Mouse (Mus musculus) CH12.LX (cell line): ENCODE data around the gene Uqcr10. TPM values are rescaled to one million over a fixed set of nuclear protein-coding genes. Genes with fewer than 3 reads are reported as not detected.

Experiments used
- DNase-seq: peaks from one replicate; pipeline ENCODE4 v3.0.0-alpha.2; 2013; ENCODE audit errors: extremely low read depth
- H3K27ac ChIP-seq: 2 replicates; pipeline ENCODE4 v1.5.1; 2012; ENCODE audit warnings: low read depth, mild to moderate bottlenecking, control low read depth, moderate library complexity; ENCODE audit not compliant: insufficient read depth
- H3K27me3 ChIP-seq: replicated peaks from 2 replicates; pipeline ENCODE3; 2012; ENCODE audit warnings: inconsistent platforms
- H3K36me3 ChIP-seq, 2 experiments: replicated peaks in 1 of 2; 2 replicates each; pipeline versions ENCODE3 to v1.6.1; 2012; ENCODE audit warnings: inconsistent platforms in 1 of 2, low read length in 1 of 2, mild to moderate bottlenecking in 1 of 2, mixed read lengths in 1 of 2, moderate library complexity in 1 of 2; ENCODE audit not compliant: control insufficient read depth in 1 of 2, insufficient read depth in 1 of 2
- H3K4me1 ChIP-seq, 2 experiments: 2 replicates each; pipeline ENCODE4 v1.6.1; 2012; ENCODE audit warnings: inconsistent platforms in 1 of 2, moderate library complexity in 1 of 2; ENCODE audit not compliant: insufficient read depth in 2 of 2, control insufficient read depth in 1 of 2
- H3K4me2 ChIP-seq: 2 replicates; pipeline ENCODE4 v1.6.1; 2012; ENCODE audit warnings: low read depth, mild to moderate bottlenecking, control low read depth; ENCODE audit not compliant: poor library complexity, insufficient read depth, severe bottlenecking
- H3K4me3 ChIP-seq, 3 experiments: fragments of 150-350 bp in 1 of 3; sonication (generic) in 1 of 3; replicated peaks in 1 of 3; 2 replicates each; pipeline versions ENCODE3 to v1.5.1; 2011 to 2012; ENCODE audit warnings: low read depth in 2 of 3, low read length in 2 of 3, mild to moderate bottlenecking in 2 of 3, moderate library complexity in 2 of 3, control low read depth in 1 of 3, improper control_type of control experiment in 1 of 3, inconsistent platforms in 1 of 3, mixed read lengths in 1 of 3; ENCODE audit not compliant: poor library complexity in 1 of 3
- H3K79me2 ChIP-seq: replicated peaks from 2 replicates; pipeline ENCODE4 v1.6.1; 2012; ENCODE audit warnings: mild to moderate bottlenecking, moderate library complexity; ENCODE audit not compliant: control insufficient read depth, poor library complexity, insufficient read depth, severe bottlenecking; ENCODE audit errors: extremely low read depth
- H3K9ac ChIP-seq: 2 replicates; pipeline ENCODE4 v1.6.1; 2012; ENCODE audit warnings: low read depth, mild to moderate bottlenecking, control low read depth, moderate library complexity; ENCODE audit not compliant: insufficient read depth
- H3K9me3 ChIP-seq: replicated peaks from 2 replicates; pipeline ENCODE3; 2012; ENCODE audit warnings: low read length, inconsistent platforms, mixed read lengths
- CHD2 ChIP-seq: IDR thresholded peaks from 2 replicates; pipeline ENCODE4 v1.6.1; 2011; ENCODE audit warnings: low read length, improper control_type of control experiment
- CTCF ChIP-seq, 2 experiments: IDR thresholded peaks in 1 of 2; conservative IDR thresholded peaks in 1 of 2; 2 replicates each; pipeline ENCODE4 v1.5.1; 2011 to 2012; ENCODE audit warnings: low read depth in 2 of 2, low read length in 2 of 2, improper control_type of control experiment in 1 of 2, inconsistent platforms in 1 of 2, mild to moderate bottlenecking in 1 of 2, moderate library complexity in 1 of 2
- E2F4 ChIP-seq: IDR thresholded peaks from 2 replicates; pipeline ENCODE4 v1.6.1; 2011; ENCODE audit warnings: low read depth, low read length, improper control_type of control experiment; ENCODE audit not compliant: insufficient replicate concordance
- ELF1 ChIP-seq: IDR thresholded peaks from 2 replicates; pipeline ENCODE4 v1.6.1; 2014; ENCODE audit warnings: low read depth, mild to moderate bottlenecking, inconsistent platforms, low read length, improper control_type of control experiment
- HCFC1 ChIP-seq: IDR thresholded peaks from 2 replicates; pipeline ENCODE4 v1.6.1; 2012; ENCODE audit warnings: low read depth, mild to moderate bottlenecking, inconsistent platforms, low read length, improper control_type of control experiment
- IRF4 ChIP-seq: IDR thresholded peaks from 2 replicates; pipeline ENCODE4 v1.6.1; 2014; ENCODE audit warnings: low read depth, mild to moderate bottlenecking, inconsistent platforms, low read length, improper control_type of control experiment
- JUN ChIP-seq: IDR thresholded peaks from 2 replicates; pipeline ENCODE4 v1.6.1; 2011; ENCODE audit warnings: low read depth, mild to moderate bottlenecking, low read length, improper control_type of control experiment, moderate library complexity; ENCODE audit not compliant: insufficient read depth
- JUND ChIP-seq: conservative IDR thresholded peaks from 2 replicates; pipeline ENCODE4 v1.6.1; 2011; ENCODE audit warnings: low read depth, low read length, improper control_type of control experiment
- MAZ ChIP-seq: IDR thresholded peaks from 2 replicates; pipeline ENCODE4 v1.6.1; 2012; ENCODE audit warnings: low read depth, mild to moderate bottlenecking, inconsistent platforms, low read length, improper control_type of control experiment, moderate library complexity
- MXI1 ChIP-seq: IDR thresholded peaks from 2 replicates; pipeline ENCODE4 v1.6.1; 2011; ENCODE audit warnings: mild to moderate bottlenecking, low read depth, low read length, improper control_type of control experiment
- NELFE ChIP-seq: IDR thresholded peaks from 2 replicates; pipeline ENCODE4 v1.6.1; 2011; ENCODE audit warnings: low read depth, low read length, improper control_type of control experiment
- NRF1 ChIP-seq: IDR thresholded peaks from 2 replicates; pipeline ENCODE4 v1.6.1; 2014; ENCODE audit warnings: low read depth, mild to moderate bottlenecking, inconsistent platforms, low read length, improper control_type of control experiment, moderate library complexity
- POLR2A ChIP-seq: IDR thresholded peaks from 2 replicates; pipeline ENCODE4 v1.6.1; 2011; ENCODE audit warnings: low read depth, mild to moderate bottlenecking, improper control_type of control experiment, low read length
- POLR2AphosphoS2 ChIP-seq: IDR thresholded peaks from 2 replicates; pipeline ENCODE4 v1.6.1; 2011; ENCODE audit warnings: low read depth, low read length, improper control_type of control experiment
- RCOR1 ChIP-seq: conservative IDR thresholded peaks from 2 replicates; pipeline ENCODE4 v1.6.1; 2012; ENCODE audit warnings: low read depth, mild to moderate bottlenecking, inconsistent platforms, low read length, improper control_type of control experiment
- SIN3A ChIP-seq: IDR thresholded peaks from 2 replicates; pipeline ENCODE4 v1.6.1; 2012; ENCODE audit warnings: low read length, improper control_type of control experiment, inconsistent platforms
- ZKSCAN1 ChIP-seq: IDR thresholded peaks from 2 replicates; pipeline ENCODE4 v1.6.1; 2012; ENCODE audit warnings: low read depth, inconsistent platforms, low read length, improper control_type of control experiment, borderline replicate concordance
- ZNF384 ChIP-seq: IDR thresholded peaks from 2 replicates; pipeline ENCODE4 v1.6.1; 2012; ENCODE audit warnings: low read depth, low read length, improper control_type of control experiment, inconsistent platforms
- dilution Hi-C: fragments of 300-500 bp; cut with MboI; formaldehyde crosslinking; loops from 2 replicates; pipeline ENCODE4 v1.14.3; 2020; ENCODE audit warnings: low sequenced_read_pairs; ENCODE audit not compliant: extremely low pct_unique_long_range_greater_than_20kb, extremely low pct_ligation_motif_present
- in situ Hi-C: fragments of 300-500 bp; cut with MboI; formaldehyde crosslinking; loops from 3 replicates; pipeline ENCODE4 v1.14.3; 2019; ENCODE audit warnings: low sequenced_read_pairs, low pct_ligation_motif_present, low pct_unique_long_range_greater_than_20kb, mixed read lengths
- polyA plus RNA-seq: library from polyadenylated mRNA; unstranded; fragments of >175 nt; gene quantifications from 2 replicates; pipeline ENCODE4 v1.2.1, GENCODE M21; 2012; ENCODE audit warnings: low read depth; ENCODE audit not compliant: insufficient read length
- total RNA-seq, 2 experiments: library from RNA; depleted of rRNA; stranded (reverse); fragments of 300-350 nt in 1 of 2; fragments of >200 nt in 1 of 2; gene quantifications; 2 replicates each; pipeline ENCODE4 v1.2.3; 2012 to 2014

Gene Uqcr10
- total and polyA plus RNA-seq, 3 experiments, result 740 to 1,522 (median 1,007) TPM

DNA sequence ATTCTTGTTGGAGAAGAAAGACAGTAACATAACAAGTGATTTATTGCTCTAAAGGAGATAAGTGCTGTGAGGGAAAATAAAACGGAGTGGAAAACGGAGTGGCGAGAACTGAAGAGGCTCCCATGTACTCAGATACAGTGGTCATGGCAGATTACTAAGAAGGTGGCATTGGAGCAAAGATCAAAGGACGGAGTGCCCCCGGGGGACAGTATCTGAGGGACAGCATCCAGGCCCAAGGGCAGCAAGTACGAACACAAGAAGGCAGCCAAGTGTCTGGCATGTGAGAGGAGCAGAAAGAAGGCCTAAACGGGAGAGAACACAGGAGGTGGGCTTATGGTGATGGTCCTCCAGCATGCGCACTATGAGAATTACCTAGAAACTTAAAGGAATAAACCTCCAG is 17.6 kb upstream of the Uqcr10 start:
- H3K4me1 ChIP-seq, result peaks cover 22 to 41% of the 10 kb centered on the region in 2 experiments
- no peak for DNase-seq
- H3K9me3 ChIP-seq, result no peaks in the 10 kb centered on the region
- no peaks in the 10 kb centered on the region for H3K79me2 ChIP-seq
- no peak overlapping the region for H3K4me3 ChIP-seq
- no peak overlapping the region for H3K27ac ChIP-seq
- H3K36me3 ChIP-seq, result peaks cover 42 to 60% of the 10 kb centered on the region in 2 experiments
- dilution Hi-C loops (no loop called here), in situ Hi-C loops (no loop called here)
- H3K4me2 ChIP-seq, result no peak overlapping the region
- H3K9ac ChIP-seq, result no peak overlapping the region
- H3K27me3 ChIP-seq, result no peaks in the 10 kb centered on the region
- TF ChIP-seq RCOR1, result no peak
- TF ChIP-seq POLR2A, result no peak
- no peak for TF ChIP-seq ZKSCAN1

DNA sequence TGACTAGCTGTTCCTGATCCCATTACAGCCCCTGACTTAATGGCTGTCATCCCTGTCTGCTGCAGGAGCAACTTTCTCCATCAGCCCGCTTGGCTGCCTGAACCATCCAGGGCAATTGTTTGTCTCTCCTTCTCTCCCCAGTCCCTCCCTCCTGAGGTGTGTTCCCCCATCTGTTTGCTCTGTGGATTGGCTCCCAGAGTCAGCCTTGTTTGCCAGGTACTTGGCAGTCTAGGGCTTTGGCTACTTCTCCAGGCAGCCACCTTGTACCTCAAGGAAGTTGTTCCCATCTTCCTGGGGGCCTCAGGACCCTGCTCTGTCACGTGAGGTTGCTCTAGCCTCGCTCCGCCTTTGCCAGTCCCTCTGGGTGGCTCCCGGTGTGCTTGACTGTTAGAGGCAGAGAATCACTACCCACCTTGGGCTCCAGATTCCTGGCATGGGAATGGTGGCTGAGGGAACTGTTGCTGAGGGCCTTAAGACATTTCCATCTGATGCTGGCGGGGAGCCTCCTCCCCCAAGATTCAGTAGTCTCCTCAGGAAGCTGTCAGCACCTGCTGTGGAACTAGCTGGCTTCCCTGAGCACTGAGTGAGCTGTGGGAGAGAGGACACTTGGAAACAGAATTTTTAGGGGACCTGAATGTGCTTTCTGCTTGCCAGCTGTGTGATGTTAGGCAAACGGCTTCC is 16.9 kb upstream of the Uqcr10 start:
- H3K9me3 ChIP-seq, result no peaks in the 10 kb centered on the region
- peaks cover 38 to 59% of the 10 kb centered on the region in 2 experiments for H3K36me3 ChIP-seq
- H3K79me2 ChIP-seq, result no peaks in the 10 kb centered on the region
- in situ Hi-C loops (no loop called here), dilution Hi-C loops (no loop called here)
- H3K4me2 ChIP-seq, result no peak overlapping the region
- no peak overlapping the region for H3K9ac ChIP-seq
- no peak overlapping the region for H3K4me3 ChIP-seq
- no peaks in the 10 kb centered on the region for H3K27me3 ChIP-seq
- TF ChIP-seq NRF1 (no peak), ZNF384 (no peak), POLR2AphosphoS2 (no peak), RCOR1 (no peak), NELFE (no peak), CHD2 (no peak), JUN (no peak), JUND (no peak), CTCF (conservative IDR thresholded peaks at IDR 0.05 in 1 of 2, IDR thresholded peaks at IDR 0.05 in 1 of 2; ENCODE audit: low read depth in 2 of 2, low read length in 2 of 2) (no peak), MXI1 (no peak), SIN3A (no peak), HCFC1 (no peak), E2F4 (no peak), MAZ (no peak), IRF4 (no peak), ELF1 (no peak), POLR2A (no peak)
- DNase-seq, result no peak
- H3K27ac ChIP-seq, result no peak overlapping the region
- peaks cover 28 to 48% of the 10 kb centered on the region in 2 experiments for H3K4me1 ChIP-seq
